Mouse (Mus musculus) heart, adult 2 months (tissue): ENCODE results near the gene Capn11.

ENCODE experiments used
- CTCF ChIP-seq: fragments of 200-600 bp; IDR thresholded peaks from 2 replicates; pipeline ENCODE4 v1.8.1; 2022; ENCODE audit warnings: antibody characterized with exemption, mild to moderate bottlenecking, moderate library complexity
- POLR2A ChIP-seq: fragments of 200-500 bp; IDR thresholded peaks from 2 replicates; pipeline ENCODE4 v1.6.1; 2011; ENCODE audit warnings: mild to moderate bottlenecking, low read depth, low read length, control low read depth; ENCODE audit not compliant: insufficient read depth

- TF ChIP-seq CTCF (no peak), POLR2A (no peak)
Measured at GRCm38 (mm10) chr17:45630992-45631391, 28.1 kb downstream of the Capn11 start.
